Mouse (Mus musculus) bone marrow macrophage, adult 2 months (primary cell): ENCODE measurements around the gene Card14.

ENCODE experiments used
- CTCF ChIP-seq: IDR thresholded peaks from 2 replicates; pipeline ENCODE4 v1.5.1; 2012; ENCODE audit warnings: low read depth, mild to moderate bottlenecking, low read length, moderate library complexity
- POLR2A ChIP-seq: IDR thresholded peaks from 2 replicates; pipeline ENCODE4 v1.6.1; 2012; ENCODE audit warnings: mild to moderate bottlenecking, low read depth, low read length, borderline replicate concordance

DNA sequence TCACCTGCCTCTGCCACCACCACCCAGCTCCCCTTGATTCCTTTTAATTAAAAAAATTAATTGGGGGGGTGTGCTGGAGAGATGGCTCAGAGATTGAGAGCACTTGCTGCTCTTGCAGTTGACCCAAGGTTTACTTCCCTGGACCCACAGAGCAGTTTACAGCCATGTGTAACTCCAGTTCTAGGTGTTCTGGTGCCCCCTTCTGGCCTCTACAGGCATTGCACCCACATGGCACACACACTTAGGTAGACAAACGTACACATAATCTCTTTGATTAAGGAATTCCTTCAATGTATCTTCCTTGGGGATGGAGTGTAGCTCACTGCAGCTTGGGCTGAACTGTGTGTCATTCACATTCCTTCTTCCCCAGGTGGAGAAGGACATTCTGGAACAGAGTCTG is 17.5 kb downstream of the Card14 start:
- TF ChIP-seq POLR2A (no peak), CTCF (peak; percentile 37; the same call in 1 of the 2 replicates)
